Mouse (Mus musculus) MEL (cell line): ENCODE results near the gene Prcd. TPM values are rescaled to one million over a fixed set of nuclear protein-coding genes. Genes with fewer than 3 reads are reported as not detected.

Experiments
- DNase-seq: peaks from one replicate; pipeline ENCODE4 v3.0.0; 2011; ENCODE audit warnings: low read depth, low spot score
- H3K27ac ChIP-seq: 2 replicates; pipeline ENCODE4 v1.5.1; 2012; ENCODE audit warnings: low read depth, mild to moderate bottlenecking, control low read depth, low read length, moderate library complexity; ENCODE audit not compliant: control insufficient read depth
- H3K27me3 ChIP-seq, 2 experiments: fragments of 150-350 bp in 1 of 2; sonication (generic) in 1 of 2; 2 replicates each; pipeline ENCODE4 v1.6.1; 2012; ENCODE audit warnings: low read length in 2 of 2, mild to moderate bottlenecking in 2 of 2, improper control_type of control experiment in 1 of 2, moderate library complexity in 1 of 2; ENCODE audit not compliant: insufficient read depth in 2 of 2, control insufficient read depth in 1 of 2
- H3K36me3 ChIP-seq, 2 experiments: 2 replicates each; pipeline ENCODE4 v1.6.1; 2012 to 2014; ENCODE audit warnings: low read length in 2 of 2, improper control_type of control experiment in 1 of 2, inconsistent platforms in 1 of 2, mild to moderate bottlenecking in 1 of 2; ENCODE audit not compliant: insufficient read depth in 2 of 2, control insufficient read depth in 1 of 2
- H3K4me1 ChIP-seq, 2 experiments: fragments of 150-350 bp in 1 of 2; sonication (generic) in 1 of 2; 2 replicates each; pipeline ENCODE4 v1.6.1; 2012; ENCODE audit warnings: low read length in 2 of 2, improper control_type of control experiment in 1 of 2, mild to moderate bottlenecking in 1 of 2; ENCODE audit not compliant: insufficient read depth in 2 of 2, control insufficient read depth in 1 of 2
- H3K4me3 ChIP-seq, 2 experiments: fragments of 150-350 bp in 1 of 2; sonication (generic) in 1 of 2; 2 replicates each; pipeline ENCODE4 v1.5.1; 2012; ENCODE audit warnings: low read depth in 2 of 2, low read length in 2 of 2, mild to moderate bottlenecking in 2 of 2, moderate library complexity in 2 of 2, control low read depth in 1 of 2, improper control_type of control experiment in 1 of 2; ENCODE audit not compliant: control insufficient read depth in 1 of 2, insufficient read depth in 1 of 2
- H3K79me2 ChIP-seq: 2 replicates; pipeline ENCODE4 v1.6.1; 2012; ENCODE audit warnings: mild to moderate bottlenecking, low read length, moderate library complexity; ENCODE audit not compliant: control insufficient read depth, poor library complexity, insufficient read depth
- H3K9ac ChIP-seq: 2 replicates; pipeline ENCODE4 v1.6.1; 2012; ENCODE audit warnings: low read depth, mild to moderate bottlenecking, control low read depth, low read length, moderate library complexity; ENCODE audit not compliant: control insufficient read depth, poor library complexity, severe bottlenecking
- H3K9me3 ChIP-seq: fragments of 150-350 bp; sonication (generic); replicated peaks from 2 replicates; pipeline ENCODE4 v1.6.1; 2012; ENCODE audit warnings: mild to moderate bottlenecking, low read length, improper control_type of control experiment, moderate library complexity; ENCODE audit not compliant: insufficient read depth
- CHD2 ChIP-seq: IDR thresholded peaks from 2 replicates; pipeline ENCODE4 v1.6.1; 2011; ENCODE audit warnings: low read length, improper control_type of control experiment
- CTCF ChIP-seq, 3 experiments: IDR thresholded peaks in 2 of 3; conservative IDR thresholded peaks in 1 of 3; 2 replicates each; pipeline ENCODE4 v1.5.1; 2011 to 2012; ENCODE audit warnings: low read length in 3 of 3, low read depth in 2 of 3, mild to moderate bottlenecking in 2 of 3, improper control_type of control experiment in 1 of 3, inconsistent platforms in 1 of 3, mixed read lengths in 1 of 3, moderate library complexity in 1 of 3; ENCODE audit not compliant: control insufficient read depth in 1 of 3, insufficient read depth in 1 of 3, poor library complexity in 1 of 3, severe bottlenecking in 1 of 3
- ETS1 ChIP-seq: IDR thresholded peaks from 2 replicates; pipeline ENCODE4 v1.6.1; 2012; ENCODE audit warnings: low read depth, mild to moderate bottlenecking, inconsistent platforms, low read length, improper control_type of control experiment, moderate library complexity
- GABPA ChIP-seq: IDR thresholded peaks from 2 replicates; pipeline ENCODE4 v1.6.1; 2012; ENCODE audit warnings: low read depth, mild to moderate bottlenecking, inconsistent platforms, low read length, improper control_type of control experiment, moderate library complexity
- GATA1 ChIP-seq: IDR thresholded peaks from 2 replicates; pipeline ENCODE4 v1.6.1; 2011; ENCODE audit warnings: low read depth, low read length, improper control_type of control experiment
- HCFC1 ChIP-seq: IDR thresholded peaks from 2 replicates; pipeline ENCODE4 v1.6.1; 2012; ENCODE audit warnings: low read depth, mild to moderate bottlenecking, inconsistent platforms, low read length, improper control_type of control experiment, moderate library complexity
- JUND ChIP-seq: IDR thresholded peaks from 2 replicates; pipeline ENCODE4 v1.6.1; 2011; ENCODE audit warnings: low read depth, mild to moderate bottlenecking, improper control_type of control experiment, low read length
- KAT2A ChIP-seq: conservative IDR thresholded peaks from 2 replicates; pipeline ENCODE4 v1.6.1; 2012; ENCODE audit warnings: low read depth, low read length, improper control_type of control experiment, inconsistent platforms
- MEF2A ChIP-seq: IDR thresholded peaks from 2 replicates; pipeline ENCODE4 v1.6.1; 2014; ENCODE audit warnings: low read depth, mild to moderate bottlenecking, inconsistent platforms, low read length, improper control_type of control experiment; ENCODE audit not compliant: poor library complexity, insufficient replicate concordance, severe bottlenecking; ENCODE audit errors: extremely low read depth
- MXI1 ChIP-seq: IDR thresholded peaks from 2 replicates; pipeline ENCODE4 v1.6.1; 2011; ENCODE audit warnings: mild to moderate bottlenecking, low read depth, low read length, improper control_type of control experiment
- NELFE ChIP-seq: IDR thresholded peaks from 2 replicates; pipeline ENCODE4 v1.6.1; 2011; ENCODE audit warnings: low read depth, low read length, improper control_type of control experiment
- POLR2A ChIP-seq, 2 experiments: IDR thresholded peaks; 2 replicates each; pipeline ENCODE4 v1.6.1; 2011 to 2012; ENCODE audit warnings: low read length in 2 of 2, mild to moderate bottlenecking in 2 of 2, control low read depth in 1 of 2, improper control_type of control experiment in 1 of 2, low read depth in 1 of 2, moderate library complexity in 1 of 2; ENCODE audit not compliant: control insufficient read depth in 1 of 2, insufficient read depth in 1 of 2, poor library complexity in 1 of 2
- POLR2AphosphoS2 ChIP-seq: IDR thresholded peaks from 2 replicates; pipeline ENCODE4 v1.6.1; 2011; ENCODE audit warnings: low read length, improper control_type of control experiment
- POLR2AphosphoS5 ChIP-seq: IDR thresholded peaks from 2 replicates; pipeline ENCODE4 v1.6.1; 2012; ENCODE audit warnings: low read depth, borderline replicate concordance, mild to moderate bottlenecking, inconsistent platforms, low read length, moderate library complexity, mixed read lengths
- RCOR1 ChIP-seq: IDR thresholded peaks from 2 replicates; pipeline ENCODE4 v1.6.1; 2012; ENCODE audit warnings: low read depth, mild to moderate bottlenecking, inconsistent platforms, low read length, improper control_type of control experiment
- SIN3A ChIP-seq: IDR thresholded peaks from 2 replicates; pipeline ENCODE4 v1.6.1; 2012; ENCODE audit warnings: low read length, improper control_type of control experiment, inconsistent platforms
- SMC3 ChIP-seq: IDR thresholded peaks from 2 replicates; pipeline ENCODE4 v1.6.1; 2011; ENCODE audit warnings: low read depth, low read length, improper control_type of control experiment
- TAL1 ChIP-seq: IDR thresholded peaks from 2 replicates; pipeline ENCODE4 v1.6.1; 2012; ENCODE audit warnings: mild to moderate bottlenecking, inconsistent platforms, low read length, moderate library complexity, mixed read lengths
- TBP ChIP-seq: IDR thresholded peaks from 2 replicates; pipeline ENCODE4 v1.8.0; 2011; ENCODE audit warnings: low read depth, low read length, improper control_type of control experiment
- TCF12 ChIP-seq: IDR thresholded peaks from 2 replicates; pipeline ENCODE4 v1.6.1; 2014; ENCODE audit warnings: low read depth, mild to moderate bottlenecking, inconsistent platforms, low read length, improper control_type of control experiment, moderate library complexity
- USF2 ChIP-seq, 2 experiments: IDR thresholded peaks; 2 replicates each; pipeline ENCODE4 v1.6.1; 2011 to 2012; ENCODE audit warnings: improper control_type of control experiment in 2 of 2, low read length in 2 of 2, borderline replicate concordance in 1 of 2, inconsistent platforms in 1 of 2, low read depth in 1 of 2, mild to moderate bottlenecking in 1 of 2; ENCODE audit not compliant: insufficient read depth in 1 of 2
- ZC3H11A ChIP-seq: IDR thresholded peaks from 2 replicates; pipeline ENCODE4 v1.6.1; 2012; ENCODE audit warnings: low read depth, mild to moderate bottlenecking, inconsistent platforms, low read length, improper control_type of control experiment
- ZMIZ1 ChIP-seq: IDR thresholded peaks from 2 replicates; pipeline ENCODE4 v1.6.1; 2012; ENCODE audit warnings: low read depth, mild to moderate bottlenecking, inconsistent platforms, low read length, improper control_type of control experiment, moderate library complexity
- polyA plus RNA-seq, 2 experiments: library from polyadenylated mRNA; stranded (reverse) in 1 of 2; unstranded in 1 of 2; fragments of >175 nt in 1 of 2; fragments of >200 nt in 1 of 2; gene quantifications; 2 replicates each; pipeline versions ENCODE4 v1.2.1 to v1.2.4; 2012; ENCODE audit warnings: low replicate concordance in 2 of 2, low read depth in 1 of 2; ENCODE audit not compliant: insufficient read length in 2 of 2, insufficient read depth in 1 of 2, missing spikeins in 1 of 2
- total RNA-seq: library from RNA; depleted of rRNA; stranded (reverse); fragments of 300-350 nt; gene quantifications from 2 replicates; pipeline ENCODE4 v1.2.3, GENCODE M21; 2012

Gene Prcd
- total and polyA plus RNA-seq, 3 experiments = 44.4 to 72.2 TPM; not detected in 1

GRCm38 (mm10) chr11:116696426-116696825, 43.1 kb downstream of the Prcd start:
- Histone ChIP-seq H3K4me3 (no peak overlapping the region), H3K9ac (no peak overlapping the region), H3K27ac (no peak overlapping the region), H3K79me2 (no peaks in the 10 kb centered on the region), H3K27me3 (no peaks in the 10 kb centered on the region), H3K9me3 (no peaks in the 10 kb centered on the region), H3K4me1 (no peaks in the 10 kb centered on the region), H3K36me3 (no peaks in the 10 kb centered on the region)
- DNase-seq = no peak
- TF ChIP-seq NELFE (no peak), CTCF (IDR thresholded peaks at IDR 0.05 in 2 of 3, conservative IDR thresholded peaks at IDR 0.05 in 1 of 3; ENCODE audit: control insufficient read depth in 1 of 3, insufficient read depth in 1 of 3, low read depth in 2 of 3, low read length in 3 of 3, poor library complexity in 1 of 3, severe bottlenecking in 1 of 3) (no peak), ETS1 (no peak), HCFC1 (no peak), POLR2A (IDR thresholded peaks at IDR 0.05; ENCODE audit: control insufficient read depth in 1 of 2, insufficient read depth in 1 of 2, low read depth in 1 of 2, low read length in 2 of 2, poor library complexity in 1 of 2) (no peak), TBP (no peak), SMC3 (no peak), ZC3H11A (no peak), JUND (no peak), MXI1 (no peak), MEF2A (no peak), GABPA (no peak), RCOR1 (no peak), TAL1 (no peak), USF2 (IDR thresholded peaks at IDR 0.05; ENCODE audit: borderline replicate concordance in 1 of 2, insufficient read depth in 1 of 2, low read depth in 1 of 2, low read length in 2 of 2) (no peak), ZMIZ1 (no peak), TCF12 (no peak)

DNA sequence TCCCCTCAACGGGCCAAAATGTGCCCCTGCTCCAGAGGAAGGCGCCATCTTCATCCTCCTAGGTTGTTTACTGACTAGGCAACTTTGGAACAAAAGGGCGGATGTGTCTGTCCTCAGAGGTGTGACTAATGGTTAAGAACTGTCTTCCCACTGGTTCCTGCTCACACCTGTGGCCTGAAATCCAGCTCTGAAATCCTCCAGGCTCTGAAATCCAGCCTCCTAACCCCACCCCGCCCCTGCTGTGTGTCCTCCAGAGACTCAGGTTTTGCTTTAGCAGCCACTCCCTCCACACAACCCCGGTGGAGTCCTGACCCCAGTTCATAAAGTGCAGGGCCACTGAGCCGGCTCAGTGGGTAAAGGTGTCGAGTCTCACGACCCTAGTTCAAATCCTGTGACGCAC, 44.2 kb downstream of the Prcd start:
- DNase-seq = no peak
- no peaks in the 10 kb centered on the region; a peak in 1 of 4 replicates for H3K27me3 ChIP-seq
- TF ChIP-seq MXI1 (no peak), KAT2A (no peak), POLR2AphosphoS5 (no peak), TAL1 (no peak), SMC3 (no peak), ZC3H11A (no peak), GATA1 (no peak), POLR2AphosphoS2 (no peak), MEF2A (no peak), JUND (no peak), ETS1 (no peak), CHD2 (no peak), SIN3A (no peak), CTCF (IDR thresholded peaks at IDR 0.05 in 2 of 3, conservative IDR thresholded peaks at IDR 0.05 in 1 of 3; ENCODE audit: control insufficient read depth in 1 of 3, insufficient read depth in 1 of 3, low read depth in 2 of 3, low read length in 3 of 3, poor library complexity in 1 of 3, severe bottlenecking in 1 of 3) (no peak), GABPA (no peak), TBP (no peak), NELFE (no peak)
- H3K9ac ChIP-seq = no peak overlapping the region
- H3K9me3 ChIP-seq = no peaks in the 10 kb centered on the region
- H3K4me1 ChIP-seq = no peaks in the 10 kb centered on the region
- H3K4me3 ChIP-seq = no peak overlapping the region
- no peaks in the 10 kb centered on the region for H3K36me3 ChIP-seq
- H3K79me2 ChIP-seq = no peaks in the 10 kb centered on the region
- H3K27ac ChIP-seq = no peak overlapping the region
